Mouse (Mus musculus) layer of hippocampus, postnatal 25 days (tissue): ENCODE measurements around the gene Mybpc2. TPM values are rescaled to one million over a fixed set of nuclear protein-coding genes. Genes with fewer than 3 reads are reported as not detected.

Source experiments
- DNase-seq, 2 experiments: peaks; one replicate each; pipeline ENCODE4 v3.0.0; 2022; ENCODE audit warnings: mixed read lengths in 2 of 2, low spot score in 1 of 2; ENCODE audit errors: extremely low spot score in 1 of 2
- microRNA-seq, 2 experiments: library from miRNA; unstranded; fragments of <30 nt; microRNA quantifications; one replicate each; pipeline ENCODE4 v1.2.0; 2021
- total RNA-seq, 2 experiments: library from RNA; stranded (reverse); gene quantifications; 2 replicates each; pipeline ENCODE4 v1.2.3; 2021

The Mybpc2 gene
- total RNA-seq, 2 experiments from 2014 or later: not detected

DNA sequence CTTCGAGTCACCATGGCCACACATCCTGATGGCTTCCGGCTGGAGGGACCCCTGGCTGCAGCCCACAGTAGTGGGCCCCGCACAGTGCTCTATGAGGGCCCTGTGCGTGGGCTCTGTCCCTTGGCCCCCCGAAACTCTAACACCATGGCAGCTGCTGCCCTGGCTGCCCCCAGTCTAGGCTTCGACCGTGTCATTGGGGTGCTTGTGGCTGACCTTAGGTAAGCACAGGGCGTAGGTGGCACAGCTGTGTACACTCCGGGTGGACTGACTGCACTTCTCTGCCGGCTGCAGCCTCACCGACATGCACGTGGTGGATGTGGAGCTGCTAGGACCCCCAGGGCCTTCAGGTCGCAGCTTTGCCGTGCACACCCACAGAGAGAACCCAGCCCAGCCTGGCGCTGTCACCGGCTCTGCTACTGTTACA is 57.6 kb downstream of the Mybpc2 start:
- DNase-seq: peak in 1 of 2 experiments; percentile 27

DNA sequence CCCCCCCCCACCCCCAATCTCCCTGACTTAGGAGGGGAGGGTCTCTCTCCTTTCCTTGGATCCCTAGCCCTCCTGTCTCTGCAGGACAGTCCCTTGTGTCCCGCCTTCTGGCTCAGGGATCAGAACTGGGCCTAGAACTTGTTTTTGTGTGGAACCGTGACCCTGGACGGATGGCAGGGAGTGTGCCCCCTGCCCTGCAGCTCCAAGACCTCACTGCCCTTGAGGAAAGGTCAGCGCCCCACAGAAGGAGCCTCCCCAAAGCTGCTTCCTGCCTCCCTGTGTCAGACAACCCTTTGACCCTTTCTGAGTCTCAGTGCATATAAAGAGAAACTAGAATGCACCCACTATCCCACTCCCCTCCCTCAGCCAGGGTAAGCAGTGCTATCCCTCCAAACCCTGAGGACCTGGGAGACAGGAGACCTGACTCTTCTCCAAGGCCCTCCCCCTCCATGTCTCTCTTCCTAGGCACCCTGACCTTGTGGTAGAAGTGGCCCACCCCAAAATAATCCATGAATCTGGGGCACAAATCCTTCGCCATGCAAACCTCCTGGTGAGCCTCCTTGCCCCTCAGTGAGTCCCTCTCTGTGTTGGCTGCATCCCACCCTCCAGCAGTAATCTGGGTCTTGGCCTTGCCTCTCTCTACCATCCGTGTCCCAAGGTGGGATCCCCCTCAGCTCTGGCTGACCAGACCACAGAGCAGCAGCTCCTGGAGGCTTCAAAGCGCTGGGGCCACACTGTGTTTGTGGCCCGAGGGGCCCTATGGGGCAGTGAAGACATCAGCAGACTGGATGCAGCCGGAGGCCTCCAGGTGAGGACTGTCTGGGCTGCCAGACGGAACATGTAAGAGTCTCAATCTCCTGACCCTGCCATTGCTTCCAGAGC is 58.2 kb downstream of the Mybpc2 start:
- DNase-seq: peak; percentile 17 to 19

DNA sequence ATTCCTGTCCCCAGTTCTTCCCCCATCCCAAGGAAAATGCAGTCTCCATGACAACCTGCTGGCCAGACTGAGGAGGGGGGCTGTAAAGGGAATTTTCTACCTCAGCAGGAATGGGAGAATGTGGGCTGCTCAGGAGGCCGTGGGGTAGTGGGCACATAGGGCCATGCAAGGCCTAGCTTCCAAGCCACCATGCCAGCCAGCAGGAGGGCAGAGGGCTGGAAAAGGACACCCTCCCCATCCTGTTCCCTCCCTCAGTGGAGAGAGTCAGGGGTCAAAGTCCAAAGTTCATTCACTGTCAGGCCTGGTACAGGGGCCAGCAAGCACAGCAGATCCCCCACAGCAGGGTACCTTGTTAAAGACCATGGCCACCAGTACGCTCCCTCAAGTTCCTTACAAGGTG is 59.3 kb downstream of the Mybpc2 start, which contains the start of gene Aspdh:
TSS of gene Aspdh (plus strand) at position 281 of the 400 bp plus-strand sequence.
- DNase-seq: no peak

GRCm38 (mm10) chr7:44464511-44464910 is 59.9 kb downstream of the Mybpc2 start:
- DNase-seq: peak; percentile 66 to 73

DNA sequence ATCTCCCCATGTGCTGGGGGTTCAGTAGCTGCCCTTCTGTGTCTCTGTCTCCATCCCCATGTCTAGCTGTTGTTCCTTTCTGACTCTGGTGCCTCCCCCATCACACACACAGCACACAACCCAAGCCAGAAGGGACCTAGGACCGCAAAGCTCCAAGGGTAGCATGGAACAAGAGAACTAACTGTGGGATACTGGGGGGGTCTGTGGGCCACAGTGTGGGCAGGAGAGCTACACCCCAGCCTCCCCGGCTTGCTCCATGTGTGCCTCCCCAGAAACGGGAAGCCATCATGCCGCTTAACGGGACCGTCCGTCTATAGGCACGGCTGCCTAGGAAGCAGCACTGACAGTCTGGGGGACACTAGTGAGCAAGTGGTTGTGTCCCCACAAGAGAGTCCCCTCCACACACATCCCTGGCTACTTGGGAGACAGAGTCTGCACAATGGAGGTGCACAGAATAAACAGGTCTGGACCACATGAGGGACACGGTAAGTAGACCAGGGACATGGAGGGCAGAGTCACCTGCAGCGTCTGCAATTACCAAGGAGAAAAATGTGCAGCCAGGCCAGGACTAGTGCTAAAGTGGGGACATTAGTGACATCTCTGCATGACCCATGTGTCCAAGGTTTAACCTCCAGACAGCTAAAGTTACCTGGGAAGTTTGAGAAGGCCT is 60.8 kb downstream of the Mybpc2 start:
- no peak for DNase-seq

- no peak for DNase-seq
Observed at GRCm38 (mm10) chr7:44463056-44463425, 61.4 kb downstream of the Mybpc2 start.

DNA sequence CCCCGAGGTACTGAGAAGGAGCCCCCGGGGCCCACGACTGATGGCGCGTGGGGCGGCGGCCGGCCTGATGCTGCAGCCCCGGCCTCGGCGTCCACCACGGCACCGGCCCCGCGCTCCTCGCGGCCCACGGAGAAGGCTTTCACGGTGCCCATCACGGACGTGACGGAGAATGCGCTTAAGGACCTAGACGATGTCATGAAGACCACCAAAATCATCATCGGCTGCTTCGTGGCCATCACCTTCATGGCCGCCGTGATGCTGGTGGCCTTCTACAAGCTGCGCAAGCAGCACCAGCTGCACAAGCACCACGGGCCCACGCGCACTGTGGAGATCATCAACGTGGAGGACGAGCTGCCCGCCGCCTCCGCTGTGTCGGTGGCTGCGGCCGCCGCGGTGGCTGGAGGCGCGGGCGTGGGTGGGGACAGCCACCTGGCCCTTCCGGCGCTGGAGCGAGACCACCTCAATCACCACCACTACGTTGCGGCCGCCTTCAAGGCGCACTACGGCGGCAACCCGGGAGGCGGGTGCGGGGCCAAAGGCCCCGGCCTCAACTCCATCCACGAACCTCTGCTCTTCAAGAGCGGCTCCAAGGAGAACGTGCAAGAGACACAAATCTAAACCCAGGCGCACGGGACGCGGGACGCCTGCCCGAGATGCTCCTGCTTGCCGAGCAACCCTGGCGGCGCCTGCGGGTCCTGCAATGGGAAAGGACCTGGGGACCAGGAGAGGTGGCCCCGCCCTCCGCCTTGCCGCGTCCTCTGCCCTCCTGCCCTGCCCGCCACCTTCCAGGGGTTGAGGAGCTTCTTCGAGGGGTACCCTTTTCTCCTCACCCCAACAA is 62.0 kb downstream of the Mybpc2 start:
- DNase-seq: no peak

DNA sequence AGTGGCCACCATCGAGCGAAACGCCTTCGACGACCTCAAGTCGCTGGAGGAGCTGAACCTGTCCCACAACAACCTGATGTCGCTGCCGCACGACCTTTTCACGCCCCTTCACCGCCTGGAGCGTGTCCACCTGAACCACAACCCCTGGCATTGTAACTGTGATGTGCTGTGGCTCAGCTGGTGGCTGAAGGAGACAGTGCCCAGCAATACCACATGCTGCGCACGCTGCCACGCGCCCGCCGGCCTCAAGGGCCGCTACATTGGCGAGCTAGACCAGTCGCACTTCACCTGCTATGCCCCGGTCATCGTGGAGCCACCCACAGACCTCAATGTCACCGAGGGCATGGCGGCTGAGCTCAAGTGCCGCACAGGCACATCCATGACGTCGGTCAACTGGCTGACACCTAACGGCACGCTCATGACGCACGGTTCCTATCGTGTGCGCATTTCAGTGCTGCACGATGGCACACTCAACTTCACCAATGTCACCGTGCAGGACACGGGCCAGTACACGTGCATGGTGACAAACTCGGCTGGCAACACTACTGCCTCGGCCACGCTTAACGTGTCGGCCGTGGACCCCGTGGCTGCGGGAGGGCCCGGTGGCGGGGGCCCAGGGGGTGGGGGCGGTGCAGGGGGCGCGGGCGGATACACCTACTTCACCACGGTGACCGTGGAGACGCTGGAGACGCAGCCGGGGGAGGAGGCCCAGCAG is 62.8 kb downstream of the Mybpc2 start:
- no peak for DNase-seq

- no peak for DNase-seq
Observed at GRCm38 (mm10) chr7:44460767-44461502, 63.5 kb downstream of the Mybpc2 start.

- no peak for DNase-seq
Observed at GRCm38 (mm10) chr7:44460067-44460466, 64.4 kb downstream of the Mybpc2 start.

- DNase-seq: no peak
Observed at GRCm38 (mm10) chr7:44456302-44456701, 68.2 kb downstream of the Mybpc2 start.

DNA sequence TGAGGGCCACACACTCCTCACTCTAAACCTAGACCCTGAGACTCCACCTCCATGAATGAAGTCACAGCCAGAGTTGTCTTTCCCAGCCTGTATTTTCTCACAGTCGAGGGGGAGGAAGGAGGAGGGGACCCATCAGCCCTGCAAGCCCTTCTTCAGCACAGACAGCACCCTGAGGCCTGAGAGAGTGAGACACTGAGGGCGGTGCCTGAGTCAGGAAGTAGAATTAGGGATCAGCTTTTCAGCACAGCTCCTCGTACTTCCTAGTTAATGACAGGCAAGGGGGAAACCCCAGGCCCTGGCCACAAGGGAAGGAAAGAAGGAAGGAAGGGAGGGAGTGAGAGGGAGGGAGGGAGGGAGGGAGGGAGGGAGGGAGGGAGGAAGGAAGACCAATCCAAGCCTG is 71.2 kb downstream of the Mybpc2 start:
- DNase-seq: no peak

Small RNA genes lying within 50 kb of the gene (microRNA-seq; reads per million reads assigned to microRNA genes)
- gene Mir7052 (8.1 to 10.0 reads per million in 2 experiments), gene Mir7053 (0.37 to 0.80 reads per million in 2 experiments)

Other genes with a start within 250 kb of the Mybpc2 start
- 1 to 10 TPM; 3.1 to 3.5 TPM for gene Clec11a, start 217.8 kb downstream of the Mybpc2 start, total RNA-seq
- gene Shank1, start 214.4 kb downstream of the Mybpc2 start, total RNA-seq: 100 to 1,000 TPM; 502 to 670 TPM
- 10 to 100 TPM; 91.3 to 92.1 TPM for gene Syt3, start 140.6 kb downstream of the Mybpc2 start, total RNA-seq
- 1 to 10 TPM; 3.8 to 4.1 TPM for gene 1700008O03Rik, start 138.8 kb downstream of the Mybpc2 start, total RNA-seq
- 100 to 1,000 TPM; 322 to 333 TPM for gene Lrrc4b, start 95.6 kb downstream of the Mybpc2 start, total RNA-seq
- gene Aspdh, start 59.3 kb downstream of the Mybpc2 start, total RNA-seq: 10 to 100 TPM; 10.9 to 13.2 TPM
- 100 to 1,000 TPM; 102 to 107 TPM for gene Josd2, start 56.7 kb downstream of the Mybpc2 start, total RNA-seq
- gene Emc10, start 28.1 kb downstream of the Mybpc2 start, total RNA-seq: 100 to 1,000 TPM; 207 to 212 TPM
- gene Fam71e1, start 28.1 kb downstream of the Mybpc2 start, total RNA-seq: 10 to 100 TPM; 18.6 to 22.8 TPM
- gene Spib, start 7.4 kb upstream of the Mybpc2 start, total RNA-seq: under 1 TPM; 0.12 TPM
- 1 to 10 TPM; 7.3 to 8.9 TPM for gene Pold1, start 24.2 kb upstream of the Mybpc2 start, total RNA-seq
- 10 to 100 TPM; 60.6 to 66.3 TPM for gene Nr1h2, start 29.3 kb upstream of the Mybpc2 start, total RNA-seq
- gene Napsa, start 47.7 kb upstream of the Mybpc2 start, total RNA-seq: not detected
- 100 to 1,000 TPM; 167 to 190 TPM for gene Kcnc3, start 66.0 kb upstream of the Mybpc2 start, total RNA-seq
- gene Myh14, start 146.2 kb upstream of the Mybpc2 start, total RNA-seq: 10 to 100 TPM; 25.0 to 31.0 TPM
- not detected for gene Izumo2, start 184.1 kb upstream of the Mybpc2 start, total RNA-seq
- 10 to 100 TPM; 33.8 to 35.0 TPM for gene Vrk3, start 223.8 kb upstream of the Mybpc2 start, total RNA-seq
- gene Zfp473, start 226.4 kb upstream of the Mybpc2 start, total RNA-seq: under 1 TPM; 0.31 to 0.37 TPM